Mouse (Mus musculus): Measurements from ENCODE around the gene Chek1. TPM values are rescaled to one million over a fixed set of nuclear protein-coding genes. Genes with fewer than 3 reads are reported as not detected.

Gene Chek1
- polyA plus RNA-seq, 1 experiment from 2014 or later = 26.0 TPM

DNA sequence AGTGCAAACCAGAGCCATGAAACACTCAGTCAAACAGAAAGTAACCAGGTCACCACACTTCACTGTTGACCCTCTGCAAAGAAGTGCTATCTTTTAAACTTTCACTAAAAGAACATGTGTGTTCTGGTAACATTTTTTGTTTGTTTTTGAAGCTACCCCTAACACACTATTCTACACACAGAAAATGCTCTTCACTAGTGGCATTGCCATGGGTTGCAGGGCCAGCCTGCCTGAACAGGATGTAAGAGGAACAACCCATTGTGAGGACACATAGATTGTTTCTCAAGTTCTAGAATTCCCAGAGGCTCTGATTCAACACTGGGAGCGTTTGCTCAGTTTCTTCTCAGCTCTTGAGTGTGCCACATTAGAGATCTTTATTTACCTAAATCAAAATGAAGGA is 33.9 kb downstream of the Chek1 start, which contains the start of gene Acrv1:
TSS of gene Acrv1 (plus strand) at position 301 of the 400 bp plus-strand sequence.
- Histone ChIP-seq H3K36me3 (no peaks in the 10 kb centered on the region), H3K4me3 (no peak within 1 kb of the TSS), H3K4me1 (no peaks in the 10 kb centered on the region), H3K27ac (no peak within 1 kb of the TSS), H3K9me3 (no peaks in the 10 kb centered on the region), H3K4me2 (no peak within 1 kb of the TSS), H3K9ac (no peak within 1 kb of the TSS), H3K27me3 (no peaks in the 10 kb centered on the region)
- ATAC-seq (ENCODE audit: insufficient number of reproducible peaks, low FRiP score, low TSS enrichment, low read depth) = no peak
- WGBS = 58% methylated on average over 1 of the region's 1 CpGs

GRCm38 (mm10) chr9:36687329-36687728 is 39.5 kb downstream of the Chek1 start:
- H3K9ac ChIP-seq = no peak overlapping the region
- H3K36me3 ChIP-seq = no peaks in the 10 kb centered on the region
- no peaks in the 10 kb centered on the region for H3K4me1 ChIP-seq
- H3K4me3 ChIP-seq = no peak overlapping the region
- H3K4me2 ChIP-seq = no peak overlapping the region
- no peak for ATAC-seq (ENCODE audit: insufficient number of reproducible peaks, low FRiP score, low TSS enrichment, low read depth)
- no peaks in the 10 kb centered on the region for H3K27me3 ChIP-seq
- no peak overlapping the region for H3K27ac ChIP-seq
- no peaks in the 10 kb centered on the region for H3K9me3 ChIP-seq

DNA sequence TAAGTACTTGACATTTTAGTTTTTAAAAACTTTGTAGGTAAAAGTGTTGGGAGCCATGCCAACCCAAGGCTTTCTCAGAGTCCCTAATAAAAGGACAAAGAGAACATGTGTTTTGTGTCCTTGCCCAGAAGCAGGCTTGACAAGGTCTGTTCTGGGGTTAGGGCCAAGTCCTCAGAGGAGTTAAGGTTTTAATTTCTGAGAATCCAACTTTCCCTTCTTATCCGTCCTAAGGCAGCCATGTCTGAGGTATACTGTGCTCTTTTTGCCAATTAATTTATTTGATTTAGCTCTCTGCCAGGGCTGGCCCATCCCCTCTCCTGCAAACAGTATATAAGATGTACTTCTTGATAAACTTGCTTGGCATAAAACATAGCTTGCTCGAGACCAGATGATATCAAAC is 45.4 kb downstream of the Chek1 start:
- 49% methylated on average over 2 of the region's 2 CpGs for WGBS
- H3K27ac ChIP-seq = no peak overlapping the region; the same call in 1 of the 2 replicates
- H3K27me3 ChIP-seq = no peaks in the 10 kb centered on the region
- H3K4me1 ChIP-seq = no peaks in the 10 kb centered on the region
- H3K9me3 ChIP-seq = no peaks in the 10 kb centered on the region
- no peaks in the 10 kb centered on the region for H3K36me3 ChIP-seq
- H3K9ac ChIP-seq = no peak overlapping the region
- H3K4me2 ChIP-seq = no peak overlapping the region
- 0 out of 2 replicates have a peak, but pooled peaks have one; percentile 44 for ATAC-seq (ENCODE audit: insufficient number of reproducible peaks, low FRiP score, low TSS enrichment, low read depth)
- no peak overlapping the region for H3K4me3 ChIP-seq

Other genes with a start within 250 kb of the Chek1 start
- gene Gm5615, start 185.1 kb downstream of the Chek1 start, polyA plus RNA-seq (2015; fragmentation: Nextera tagmentation; extraction: Ambion mirVana) = not detected in 2 replicates
- gene Gm17689, start 144.4 kb downstream of the Chek1 start, polyA plus RNA-seq (2015; fragmentation: Nextera tagmentation; extraction: Ambion mirVana) = not detected in 2 replicates
- gene A630095E13Rik, start 83.7 kb downstream of the Chek1 start, polyA plus RNA-seq (2015; fragmentation: Nextera tagmentation; extraction: Ambion mirVana) = not detected in 2 replicates
- gene Acrv1, start 33.8 kb downstream of the Chek1 start, polyA plus RNA-seq (2015; fragmentation: Nextera tagmentation; extraction: Ambion mirVana) = not detected in 2 replicates
- 315 and 320 TPM in 2 replicates for gene Stt3a, start 40.6 kb upstream of the Chek1 start, polyA plus RNA-seq (2015; fragmentation: Nextera tagmentation; extraction: Ambion mirVana)
- gene Ei24, start 70.3 kb upstream of the Chek1 start, polyA plus RNA-seq (2015; fragmentation: Nextera tagmentation; extraction: Ambion mirVana) = 85.0 and 103 TPM in 2 replicates
- 42.0 and 44.0 TPM in 2 replicates for gene Fez1, start 94.8 kb upstream of the Chek1 start, polyA plus RNA-seq (2015; fragmentation: Nextera tagmentation; extraction: Ambion mirVana)

All from limb, embryonic 15.5 days (tissue).